20 mouse cellular contexts compared by ENCODE assay signal in the genomic region with DNA sequence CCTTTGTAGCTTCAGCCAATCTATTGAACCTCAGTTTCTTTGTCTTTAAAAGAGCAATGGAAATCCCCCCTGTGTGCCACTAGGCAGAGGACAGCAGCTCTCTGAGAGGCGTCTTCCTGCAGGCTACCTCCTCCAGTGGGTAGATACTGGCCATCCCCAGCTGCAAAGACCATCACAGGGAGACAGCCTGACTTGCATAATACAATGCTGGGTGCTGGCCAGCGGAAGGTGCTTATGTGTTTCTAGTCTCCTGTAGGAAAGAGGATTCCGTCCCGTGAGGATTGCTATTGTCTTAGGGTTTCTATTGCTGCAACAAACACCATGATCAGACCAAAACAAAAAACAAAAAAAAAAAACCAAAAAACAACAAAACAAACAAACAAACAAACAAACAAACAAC. TPM values are rescaled to one million over a fixed set of nuclear protein-coding genes. Genes with fewer than 3 reads are reported as not detected.
DNase-seq lines count a peak whose midpoint lies in the region; ATAC-seq and TF ChIP-seq lines count a peak whose summit lies in the region.
"Had no signal": no experiment of that assay in that cellular context is flagged by ENCODE, and none has a peak within 500 bp of the region (broad histone marks: within the 10 kb centered on the region; RNA-seq: fewer than 3 reads in every experiment).

No protein-coding gene starts in this region.

- peak; percentile 54 for DNase-seq in gastrocnemius, adult 2 months
- DNase-seq in gastrocnemius, postnatal 25 days, result no peak
- DNase-seq in hindbrain, postnatal 0 days (ENCODE audit: low spot score), result no peak
- no peak for DNase-seq in neural tube, embryonic 10.5 days (ENCODE audit: extremely low spot score, low spot score)
- DNase-seq in lung, postnatal 14 days, result no peak
- DNase-seq: adrenal gland, postnatal 10 days; cerebellum, adult 18-20 months; cerebellum, postnatal 36 days; spleen, adult 18-20 months; thymus, postnatal 25 days had no signal

- intact Hi-C loops in gastrocnemius, adult 2 months (cut with DNase I), result loop anchor here (5.0 kb wide), 1 partner anchor 38 kb away; no protein-coding TSS in a partner anchor

- no peaks in the 10 kb centered on the region for H3K9me3 ChIP-seq in hindbrain, embryonic 15.5 days
- H3K9me3 ChIP-seq in hindbrain, postnatal 0 days (ENCODE audit: low read length), result no peaks in the 10 kb centered on the region
- H3K9me3 ChIP-seq in neural tube, embryonic 13.5 days, result no peaks in the 10 kb centered on the region
- H3K9me3 ChIP-seq in neural tube, embryonic 15.5 days (replicated peaks), result no peaks in the 10 kb centered on the region
- H3K9me3 ChIP-seq: embryonic facial prominence, embryonic 15.5 days; G1E; heart, embryonic 13.5 days; limb, embryonic 12.5 days; liver, embryonic 12.5 days had no signal

- H3K36me3 ChIP-seq in hindbrain, embryonic 15.5 days, result no peaks in the 10 kb centered on the region
- H3K36me3 ChIP-seq in hindbrain, postnatal 0 days (ENCODE audit: insufficient read depth, low read length), result no peaks in the 10 kb centered on the region
- H3K36me3 ChIP-seq in neural tube, embryonic 13.5 days, result no peaks in the 10 kb centered on the region
- no peaks in the 10 kb centered on the region for H3K36me3 ChIP-seq in neural tube, embryonic 15.5 days
- H3K36me3 ChIP-seq: embryonic facial prominence, embryonic 15.5 days; G1E; heart, embryonic 13.5 days; limb, embryonic 12.5 days; liver, embryonic 12.5 days had no signal

- no peak overlapping the region for H3K9ac ChIP-seq in hindbrain, embryonic 15.5 days
- H3K9ac ChIP-seq in hindbrain, postnatal 0 days (replicated peaks; ENCODE audit: low read length), result no peak overlapping the region
- H3K9ac ChIP-seq in neural tube, embryonic 13.5 days, result no peak overlapping the region
- H3K9ac ChIP-seq in neural tube, embryonic 15.5 days (replicated peaks), result no peak overlapping the region
- H3K9ac ChIP-seq: embryonic facial prominence, embryonic 15.5 days; heart, embryonic 13.5 days; limb, embryonic 12.5 days; liver, embryonic 12.5 days; lung, embryonic 14.5 days had no signal

- no peaks in the 10 kb centered on the region for H3K27me3 ChIP-seq in hindbrain, embryonic 15.5 days
- no peaks in the 10 kb centered on the region for H3K27me3 ChIP-seq in hindbrain, postnatal 0 days (ENCODE audit: insufficient read depth, low read length)
- H3K27me3 ChIP-seq in neural tube, embryonic 13.5 days, result peaks cover 5% of the 10 kb centered on the region; the same call in 1 of the 2 replicates
- no peaks in the 10 kb centered on the region; the same call in 1 of the 2 replicates for H3K27me3 ChIP-seq in neural tube, embryonic 15.5 days (replicated peaks)
- H3K27me3 ChIP-seq: embryonic facial prominence, embryonic 15.5 days; limb, embryonic 12.5 days had no signal

- no peak for ATAC-seq in hindbrain, embryonic 15.5 days (ENCODE audit: low FRiP score, low read depth)
- no peak for ATAC-seq in hindbrain, postnatal 0 days
- ATAC-seq in neural tube, embryonic 13.5 days (ENCODE audit: low read depth), result no peak
- ATAC-seq in neural tube, embryonic 15.5 days (ENCODE audit: low FRiP score), result no peak
- ATAC-seq: activated CD4-positive, CD25-positive, alpha-beta regulatory T cell, adult 4 months; liver, embryonic 12.5 days had no signal

- H3K4me1 ChIP-seq in hindbrain, embryonic 15.5 days (replicated peaks), result peaks cover 33% of the 10 kb centered on the region
- peaks cover 12% of the 10 kb centered on the region for H3K4me1 ChIP-seq in hindbrain, postnatal 0 days (ENCODE audit: insufficient read depth, low read length)
- peaks cover 54% of the 10 kb centered on the region for H3K4me1 ChIP-seq in neural tube, embryonic 13.5 days (replicated peaks)
- H3K4me1 ChIP-seq in neural tube, embryonic 15.5 days, result peaks cover 40% of the 10 kb centered on the region
- H3K4me1 ChIP-seq: liver, embryonic 12.5 days had no signal

- whole genome bisulfite sequencing in hindbrain, embryonic 15.5 days, result 85% methylated on average over 4 of the region's 4 CpGs
- 82% methylated on average over 4 of the region's 4 CpGs for WGBS in hindbrain, postnatal 0 days
- 91% methylated on average over 4 of the region's 4 CpGs for WGBS in neural tube, embryonic 13.5 days
- 84% methylated on average over 4 of the region's 4 CpGs for WGBS in neural tube, embryonic 15.5 days

- peak overlapping the region; percentile 51 for H3K27ac ChIP-seq in gastrocnemius, adult 2 months
- peak overlapping the region; percentile 39; the same call in 1 of the 2 replicates for H3K27ac ChIP-seq in hindbrain, embryonic 15.5 days (replicated peaks)
- H3K27ac ChIP-seq in hindbrain, postnatal 0 days, result no peak overlapping the region
- peak overlapping the region; percentile 86 for H3K27ac ChIP-seq in neural tube, embryonic 13.5 days (replicated peaks)
- H3K27ac ChIP-seq in neural tube, embryonic 15.5 days (replicated peaks), result peak overlapping the region; percentile 80
- H3K27ac ChIP-seq: heart, embryonic 13.5 days; limb, embryonic 12.5 days; liver, embryonic 12.5 days had no signal

- no peak overlapping the region for H3K4me3 ChIP-seq in gastrocnemius, adult 2 months
- H3K4me3 ChIP-seq in hindbrain, embryonic 15.5 days, result no peak overlapping the region
- no peak overlapping the region for H3K4me3 ChIP-seq in hindbrain, postnatal 0 days (ENCODE audit: low read length)
- H3K4me3 ChIP-seq in neural tube, embryonic 13.5 days, result no peak overlapping the region
- no peak overlapping the region for H3K4me3 ChIP-seq in neural tube, embryonic 15.5 days (replicated peaks)
- H3K4me3 ChIP-seq: heart, embryonic 13.5 days; limb, embryonic 12.5 days; liver, embryonic 12.5 days had no signal

- H3K4me2 ChIP-seq in hindbrain, embryonic 15.5 days, result no peak overlapping the region
- H3K4me2 ChIP-seq in hindbrain, postnatal 0 days (ENCODE audit: low read depth, low read length), result no peak overlapping the region
- no peak overlapping the region for H3K4me2 ChIP-seq in neural tube, embryonic 13.5 days
- no peak overlapping the region; the same call in 1 of the 2 replicates for H3K4me2 ChIP-seq in neural tube, embryonic 15.5 days
- H3K4me2 ChIP-seq: liver, embryonic 12.5 days had no signal

- no peak for TF ChIP-seq CTCF in gastrocnemius, adult 2 months (IDR thresholded peaks at IDR 0.05)
- TF ChIP-seq CTCF in hindbrain, postnatal 0 days (IDR thresholded peaks at IDR 0.05; ENCODE audit: low read depth), result no peak

RNA-seq across cellular contexts. Expression of a gene that starts 43.2 kb away (rescaled TPM):
- 10 to 100 TPM in 1 of 2 experiments, 1 to 10 TPM in 1; 8.5 to 12.5 TPM for total RNA-seq in gastrocnemius, adult 2 months (2021)
- 10 to 100 TPM; 12.6 to 14.4 TPM for total RNA-seq in gastrocnemius, postnatal 25 days (2021)
- polyA plus RNA-seq in hindbrain, embryonic 15.5 days (2015; fragmentation: Nextera tagmentation; extraction: Ambion mirVana), result 146 and 182 TPM in 2 replicates
- 587 and 649 TPM in 2 replicates for total RNA-seq in hindbrain, postnatal 0 days (2014; rRNA removed)
- 150 and 180 TPM in 2 replicates for polyA plus RNA-seq in hindbrain, postnatal 0 days (2015; fragmentation: Nextera tagmentation; extraction: Ambion mirVana)
- 76.9 and 78.8 TPM in 2 replicates for polyA plus RNA-seq in neural tube, embryonic 13.5 days (2015; fragmentation: Nextera tagmentation; extraction: Ambion mirVana)
- polyA plus RNA-seq in neural tube, embryonic 15.5 days (2015; fragmentation: Nextera tagmentation; extraction: Ambion mirVana), result 117 and 130 TPM in 2 replicates
